Mouse (Mus musculus) thymus, postnatal 25 days (tissue): ENCODE results near the gene Adamts17.

Experiments used
- DNase-seq: peaks from one replicate; pipeline ENCODE4 v3.0.0; 2022

Adamts17 gene

GRCm38 (mm10) chr7:66847299-66847698 is 7.8 kb downstream of the Adamts17 start:
- DNase-seq, result no peak

- no peak for DNase-seq
Observed at GRCm38 (mm10) chr7:66849316-66849715, 9.8 kb downstream of the Adamts17 start.

GRCm38 (mm10) chr7:66852164-66852563 is 12.6 kb downstream of the Adamts17 start:
- no peak for DNase-seq

- no peak for DNase-seq
Observed at GRCm38 (mm10) chr7:66857610-66858009, 18.1 kb downstream of the Adamts17 start.

- DNase-seq, result no peak
Observed at GRCm38 (mm10) chr7:66858247-66859075, 18.9 kb downstream of the Adamts17 start.

GRCm38 (mm10) chr7:66859220-66859619 is 19.7 kb downstream of the Adamts17 start:
- DNase-seq, result no peak

- DNase-seq, result peak; percentile 6
Observed at GRCm38 (mm10) chr7:66866944-66867718, 27.6 kb downstream of the Adamts17 start.

GRCm38 (mm10) chr7:66867719-66868501 is 28.4 kb downstream of the Adamts17 start:
- DNase-seq, result no peak

- DNase-seq, result no peak
Observed at GRCm38 (mm10) chr7:66871520-66871919, 32.0 kb downstream of the Adamts17 start.

GRCm38 (mm10) chr7:66871940-66872511 is 32.5 kb downstream of the Adamts17 start:
- no peak for DNase-seq

- DNase-seq, result no peak
Observed at GRCm38 (mm10) chr7:66873235-66873634, 33.7 kb downstream of the Adamts17 start.

GRCm38 (mm10) chr7:66891431-66891830 is 51.9 kb downstream of the Adamts17 start:
- no peak for DNase-seq

- no peak for DNase-seq
Observed at GRCm38 (mm10) chr7:66892096-66892495, 52.6 kb downstream of the Adamts17 start.

GRCm38 (mm10) chr7:66902376-66902775 is 62.8 kb downstream of the Adamts17 start:
- no peak for DNase-seq

GRCm38 (mm10) chr7:66903014-66903413 is 63.5 kb downstream of the Adamts17 start:
- no peak for DNase-seq

- no peak for DNase-seq
Observed at GRCm38 (mm10) chr7:66905941-66906340, 66.4 kb downstream of the Adamts17 start.

GRCm38 (mm10) chr7:66912866-66913265 is 73.3 kb downstream of the Adamts17 start:
- peak; percentile 51 for DNase-seq

- no peak for DNase-seq
Observed at GRCm38 (mm10) chr7:66923595-66923994, 84.1 kb downstream of the Adamts17 start.

- DNase-seq, result no peak
Observed at GRCm38 (mm10) chr7:66924104-66924503, 84.6 kb downstream of the Adamts17 start.

- no peak for DNase-seq
Observed at GRCm38 (mm10) chr7:66929263-66929662, 89.7 kb downstream of the Adamts17 start.

GRCm38 (mm10) chr7:66931291-66931690 is 91.8 kb downstream of the Adamts17 start:
- no peak for DNase-seq

- DNase-seq, result no peak
Observed at GRCm38 (mm10) chr7:66933251-66933650, 93.7 kb downstream of the Adamts17 start.

- no peak for DNase-seq
Observed at GRCm38 (mm10) chr7:66934062-66934461, 94.5 kb downstream of the Adamts17 start.
